Mouse (Mus musculus) CH12.LX (cell line): ENCODE results near the gene Schip1. TPM values are rescaled to one million over a fixed set of nuclear protein-coding genes. Genes with fewer than 3 reads are reported as not detected.

ENCODE experiments used
- DNase-seq: peaks from one replicate; pipeline ENCODE4 v3.0.0-alpha.2; 2013; ENCODE audit errors: extremely low read depth
- H3K27ac ChIP-seq: 2 replicates; pipeline ENCODE4 v1.5.1; 2012; ENCODE audit warnings: low read depth, mild to moderate bottlenecking, control low read depth, moderate library complexity; ENCODE audit not compliant: insufficient read depth
- H3K27me3 ChIP-seq: replicated peaks from 2 replicates; pipeline ENCODE3; 2012; ENCODE audit warnings: inconsistent platforms
- H3K36me3 ChIP-seq, 2 experiments: replicated peaks in 1 of 2; 2 replicates each; pipeline versions ENCODE3 to v1.6.1; 2012; ENCODE audit warnings: inconsistent platforms in 1 of 2, low read length in 1 of 2, mild to moderate bottlenecking in 1 of 2, mixed read lengths in 1 of 2, moderate library complexity in 1 of 2; ENCODE audit not compliant: control insufficient read depth in 1 of 2, insufficient read depth in 1 of 2
- H3K4me1 ChIP-seq, 2 experiments: 2 replicates each; pipeline ENCODE4 v1.6.1; 2012; ENCODE audit warnings: inconsistent platforms in 1 of 2, moderate library complexity in 1 of 2; ENCODE audit not compliant: insufficient read depth in 2 of 2, control insufficient read depth in 1 of 2
- H3K4me2 ChIP-seq: 2 replicates; pipeline ENCODE4 v1.6.1; 2012; ENCODE audit warnings: low read depth, mild to moderate bottlenecking, control low read depth; ENCODE audit not compliant: poor library complexity, insufficient read depth, severe bottlenecking
- H3K4me3 ChIP-seq, 3 experiments: fragments of 150-350 bp in 1 of 3; sonication (generic) in 1 of 3; replicated peaks in 1 of 3; 2 replicates each; pipeline versions ENCODE3 to v1.5.1; 2011 to 2012; ENCODE audit warnings: low read depth in 2 of 3, low read length in 2 of 3, mild to moderate bottlenecking in 2 of 3, moderate library complexity in 2 of 3, control low read depth in 1 of 3, improper control_type of control experiment in 1 of 3, inconsistent platforms in 1 of 3, mixed read lengths in 1 of 3; ENCODE audit not compliant: poor library complexity in 1 of 3
- H3K79me2 ChIP-seq: replicated peaks from 2 replicates; pipeline ENCODE4 v1.6.1; 2012; ENCODE audit warnings: mild to moderate bottlenecking, moderate library complexity; ENCODE audit not compliant: control insufficient read depth, poor library complexity, insufficient read depth, severe bottlenecking; ENCODE audit errors: extremely low read depth
- H3K9ac ChIP-seq: 2 replicates; pipeline ENCODE4 v1.6.1; 2012; ENCODE audit warnings: low read depth, mild to moderate bottlenecking, control low read depth, moderate library complexity; ENCODE audit not compliant: insufficient read depth
- H3K9me3 ChIP-seq: replicated peaks from 2 replicates; pipeline ENCODE3; 2012; ENCODE audit warnings: low read length, inconsistent platforms, mixed read lengths
- BHLHE40 ChIP-seq: IDR thresholded peaks from 2 replicates; pipeline ENCODE4 v1.6.1; 2011; ENCODE audit warnings: mild to moderate bottlenecking, low read depth, low read length, improper control_type of control experiment
- CHD2 ChIP-seq: IDR thresholded peaks from 2 replicates; pipeline ENCODE4 v1.6.1; 2011; ENCODE audit warnings: low read length, improper control_type of control experiment
- CTCF ChIP-seq, 2 experiments: IDR thresholded peaks in 1 of 2; conservative IDR thresholded peaks in 1 of 2; 2 replicates each; pipeline ENCODE4 v1.5.1; 2011 to 2012; ENCODE audit warnings: low read depth in 2 of 2, low read length in 2 of 2, improper control_type of control experiment in 1 of 2, inconsistent platforms in 1 of 2, mild to moderate bottlenecking in 1 of 2, moderate library complexity in 1 of 2
- E2F4 ChIP-seq: IDR thresholded peaks from 2 replicates; pipeline ENCODE4 v1.6.1; 2011; ENCODE audit warnings: low read depth, low read length, improper control_type of control experiment; ENCODE audit not compliant: insufficient replicate concordance
- ETS1 ChIP-seq: conservative IDR thresholded peaks from 2 replicates; pipeline ENCODE4 v1.6.1; 2012; ENCODE audit warnings: low read depth, mild to moderate bottlenecking, inconsistent platforms, low read length, improper control_type of control experiment, moderate library complexity
- GABPA ChIP-seq: IDR thresholded peaks from 2 replicates; pipeline ENCODE4 v1.6.1; 2012; ENCODE audit warnings: low read depth, low read length, improper control_type of control experiment, inconsistent platforms; ENCODE audit not compliant: insufficient replicate concordance
- HCFC1 ChIP-seq: IDR thresholded peaks from 2 replicates; pipeline ENCODE4 v1.6.1; 2012; ENCODE audit warnings: low read depth, mild to moderate bottlenecking, inconsistent platforms, low read length, improper control_type of control experiment
- JUND ChIP-seq: conservative IDR thresholded peaks from 2 replicates; pipeline ENCODE4 v1.6.1; 2011; ENCODE audit warnings: low read depth, low read length, improper control_type of control experiment
- KAT2A ChIP-seq: IDR thresholded peaks from 2 replicates; pipeline ENCODE4 v1.6.1; 2012; ENCODE audit warnings: low read length, improper control_type of control experiment, inconsistent platforms; ENCODE audit not compliant: insufficient replicate concordance
- MAX ChIP-seq: IDR thresholded peaks from 2 replicates; pipeline ENCODE4 v1.6.1; 2011; ENCODE audit warnings: low read length, improper control_type of control experiment
- MAZ ChIP-seq: IDR thresholded peaks from 2 replicates; pipeline ENCODE4 v1.6.1; 2012; ENCODE audit warnings: low read depth, mild to moderate bottlenecking, inconsistent platforms, low read length, improper control_type of control experiment, moderate library complexity
- MEF2A ChIP-seq: IDR thresholded peaks from 2 replicates; pipeline ENCODE4 v1.6.1; 2014; ENCODE audit warnings: low read depth, mild to moderate bottlenecking, inconsistent platforms, low read length, improper control_type of control experiment, borderline replicate concordance
- MXI1 ChIP-seq: IDR thresholded peaks from 2 replicates; pipeline ENCODE4 v1.6.1; 2011; ENCODE audit warnings: mild to moderate bottlenecking, low read depth, low read length, improper control_type of control experiment
- MYC ChIP-seq: IDR thresholded peaks from 2 replicates; pipeline ENCODE4 v1.6.1; 2011; ENCODE audit warnings: low read depth, mild to moderate bottlenecking, improper control_type of control experiment, low read length
- NELFE ChIP-seq: IDR thresholded peaks from 2 replicates; pipeline ENCODE4 v1.6.1; 2011; ENCODE audit warnings: low read depth, low read length, improper control_type of control experiment
- NRF1 ChIP-seq: IDR thresholded peaks from 2 replicates; pipeline ENCODE4 v1.6.1; 2014; ENCODE audit warnings: low read depth, mild to moderate bottlenecking, inconsistent platforms, low read length, improper control_type of control experiment, moderate library complexity
- PAX5 ChIP-seq: IDR thresholded peaks from 2 replicates; pipeline ENCODE4 v1.6.1; 2012; ENCODE audit warnings: low read length, inconsistent platforms, mixed read lengths
- POLR2A ChIP-seq: IDR thresholded peaks from 2 replicates; pipeline ENCODE4 v1.6.1; 2011; ENCODE audit warnings: low read depth, mild to moderate bottlenecking, improper control_type of control experiment, low read length
- RAD21 ChIP-seq: IDR thresholded peaks from 2 replicates; pipeline ENCODE4 v1.6.1; 2011; ENCODE audit warnings: low read depth, mild to moderate bottlenecking, low read length, improper control_type of control experiment, moderate library complexity
- RCOR1 ChIP-seq: conservative IDR thresholded peaks from 2 replicates; pipeline ENCODE4 v1.6.1; 2012; ENCODE audit warnings: low read depth, mild to moderate bottlenecking, inconsistent platforms, low read length, improper control_type of control experiment
- SMC3 ChIP-seq: IDR thresholded peaks from 2 replicates; pipeline ENCODE4 v1.6.1; 2011; ENCODE audit warnings: low read depth, low read length, improper control_type of control experiment
- TBP ChIP-seq: conservative IDR thresholded peaks from 2 replicates; pipeline ENCODE4 v1.6.1; 2011; ENCODE audit warnings: low read depth, low read length, improper control_type of control experiment
- TCF12 ChIP-seq: IDR thresholded peaks from 2 replicates; pipeline ENCODE4 v1.6.1; 2014; ENCODE audit warnings: low read depth, mild to moderate bottlenecking, inconsistent platforms, low read length, improper control_type of control experiment
- UBTF ChIP-seq: IDR thresholded peaks from 2 replicates; pipeline ENCODE4 v1.6.1; 2012; ENCODE audit warnings: low read depth, mild to moderate bottlenecking, inconsistent platforms, low read length, improper control_type of control experiment, moderate library complexity
- USF1 ChIP-seq: IDR thresholded peaks from 2 replicates; pipeline ENCODE4 v1.6.1; 2014; ENCODE audit warnings: low read depth, mild to moderate bottlenecking, inconsistent platforms, low read length, improper control_type of control experiment
- USF2 ChIP-seq: conservative IDR thresholded peaks from 2 replicates; pipeline ENCODE4 v1.6.1; 2011; ENCODE audit warnings: low read depth, low read length, improper control_type of control experiment
- ZMIZ1 ChIP-seq: IDR thresholded peaks from 2 replicates; pipeline ENCODE4 v1.6.1; 2012; ENCODE audit warnings: low read depth, mild to moderate bottlenecking, inconsistent platforms, low read length, improper control_type of control experiment
- ZNF384 ChIP-seq: IDR thresholded peaks from 2 replicates; pipeline ENCODE4 v1.6.1; 2012; ENCODE audit warnings: low read depth, low read length, improper control_type of control experiment, inconsistent platforms
- dilution Hi-C: fragments of 300-500 bp; cut with MboI; formaldehyde crosslinking; loops from 2 replicates; pipeline ENCODE4 v1.14.3; 2020; ENCODE audit warnings: low sequenced_read_pairs; ENCODE audit not compliant: extremely low pct_unique_long_range_greater_than_20kb, extremely low pct_ligation_motif_present
- in situ Hi-C: fragments of 300-500 bp; cut with MboI; formaldehyde crosslinking; loops from 3 replicates; pipeline ENCODE4 v1.14.3; 2019; ENCODE audit warnings: low sequenced_read_pairs, low pct_ligation_motif_present, low pct_unique_long_range_greater_than_20kb, mixed read lengths
- polyA plus RNA-seq: library from polyadenylated mRNA; unstranded; fragments of >175 nt; gene quantifications from 2 replicates; pipeline ENCODE4 v1.2.1, GENCODE M21; 2012; ENCODE audit warnings: low read depth; ENCODE audit not compliant: insufficient read length
- total RNA-seq, 2 experiments: library from RNA; depleted of rRNA; stranded (reverse); fragments of 300-350 nt in 1 of 2; fragments of >200 nt in 1 of 2; gene quantifications; 2 replicates each; pipeline ENCODE4 v1.2.3; 2012 to 2014

Schip1 gene
- total and polyA plus RNA-seq, 3 experiments: 0.25 to 0.36 TPM; not detected in 1

DNA sequence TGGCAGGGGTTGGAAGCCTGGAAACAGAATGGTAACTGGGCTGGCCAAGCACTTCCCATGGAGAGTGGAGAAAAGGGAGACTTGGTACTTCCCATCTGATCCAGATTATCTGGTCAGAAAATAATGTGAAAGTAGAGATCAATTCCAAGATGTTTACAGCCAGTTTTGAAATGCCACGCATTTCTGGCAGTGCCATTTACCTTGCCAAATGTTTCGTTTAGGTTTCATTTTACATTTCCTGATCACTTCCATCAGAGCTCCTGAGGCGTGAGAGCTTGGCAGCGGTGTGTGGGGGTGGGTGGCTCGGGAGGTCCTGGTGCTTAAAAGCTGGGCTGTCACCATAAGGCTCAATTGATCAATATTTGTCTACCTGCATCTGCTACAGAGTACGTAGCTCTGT is 426.9 kb downstream of the Schip1 start:
- Histone ChIP-seq H3K79me2 (no peaks in the 10 kb centered on the region), H3K36me3 (no peaks in the 10 kb centered on the region), H3K4me2 (no peak overlapping the region), H3K9me3 (peaks cover 12% of the 10 kb centered on the region), H3K4me1 (peaks cover 0 to 12% of the 10 kb centered on the region in 2 experiments; a peak in 2 of 4 replicates), H3K4me3 (no peak overlapping the region)
- in situ Hi-C loops (no loop called here), dilution Hi-C loops (no loop called here)
- no peak for DNase-seq
- TF ChIP-seq E2F4 (no peak), MAZ (no peak), TBP (no peak), MEF2A (no peak), RCOR1 (no peak), ETS1 (no peak), USF2 (no peak), RAD21 (no peak), ZMIZ1 (no peak), HCFC1 (no peak), NRF1 (no peak), GABPA (no peak), KAT2A (no peak), UBTF (no peak), CHD2 (no peak), TCF12 (no peak), SMC3 (no peak)
- TF ChIP-seq, all 38 proteins: peak for 0
- H3K27me3 ChIP-seq: no peaks in the 10 kb centered on the region
- no peak overlapping the region for H3K9ac ChIP-seq
- no peak overlapping the region for H3K27ac ChIP-seq

DNA sequence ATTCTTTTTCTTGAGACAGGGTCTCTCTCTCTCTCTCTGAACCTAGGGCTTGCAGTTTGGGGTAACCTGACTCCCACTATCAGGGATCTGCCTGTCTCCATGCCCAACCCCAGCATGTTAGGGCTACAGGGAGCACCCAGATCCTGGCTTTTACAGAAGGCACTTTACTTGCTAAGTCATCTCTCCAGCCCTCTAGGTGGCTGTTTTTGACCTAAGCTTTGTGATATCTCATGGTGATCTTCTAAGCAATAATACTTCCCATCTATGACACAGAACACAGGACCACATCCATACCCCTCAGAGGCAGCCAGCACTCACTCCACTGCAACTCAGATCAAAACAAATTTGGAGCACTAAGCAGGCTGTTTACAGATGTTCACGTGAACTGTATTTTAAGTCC is 427.5 kb downstream of the Schip1 start:
- Histone ChIP-seq H3K9ac (no peak overlapping the region), H3K27ac (no peak overlapping the region), H3K36me3 (no peaks in the 10 kb centered on the region), H3K79me2 (no peaks in the 10 kb centered on the region), H3K4me3 (no peak overlapping the region), H3K27me3 (no peaks in the 10 kb centered on the region), H3K4me2 (no peak overlapping the region), H3K4me1 (peaks cover 0 to 12% of the 10 kb centered on the region in 2 experiments; a peak in 2 of 4 replicates), H3K9me3 (peaks cover 12% of the 10 kb centered on the region)
- no peak for TF ChIP-seq HCFC1
- TF ChIP-seq MXI1: no peak
- TF ChIP-seq POLR2A: no peak
- TF ChIP-seq USF1: no peak
- TF ChIP-seq RAD21: no peak
- TF ChIP-seq BHLHE40: no peak
- no peak for TF ChIP-seq NELFE
- TF ChIP-seq CHD2: no peak
- no peak for TF ChIP-seq MEF2A
- no peak for TF ChIP-seq MYC
- TF ChIP-seq PAX5: no peak
- no peak for TF ChIP-seq CTCF (conservative IDR thresholded peaks at IDR 0.05 in 1 of 2, IDR thresholded peaks at IDR 0.05 in 1 of 2; ENCODE audit: low read depth in 2 of 2, low read length in 2 of 2)
- TF ChIP-seq E2F4: no peak
- no peak for TF ChIP-seq MAZ
- no peak for TF ChIP-seq TCF12
- no peak for TF ChIP-seq JUND
- TF ChIP-seq ZNF384: no peak
- TF ChIP-seq MAX: no peak
- no peak for TF ChIP-seq RCOR1
- in situ Hi-C loops: no loop called here
- dilution Hi-C loops: no loop called here
- no peak for DNase-seq
